Mouse (Mus musculus): ENCODE results near the gene Slc9a1.

Slc9a1 gene

GRCm38 (mm10) chr4:133369553-133370297, at the start of gene Slc9a1:
Gene Slc9a1, plus strand, starts transcription at chr4:133369706.
- peak; percentile 91 for DNase-seq (ENCODE audit: extremely low read depth, insufficient read length, low spot score)

DNA sequence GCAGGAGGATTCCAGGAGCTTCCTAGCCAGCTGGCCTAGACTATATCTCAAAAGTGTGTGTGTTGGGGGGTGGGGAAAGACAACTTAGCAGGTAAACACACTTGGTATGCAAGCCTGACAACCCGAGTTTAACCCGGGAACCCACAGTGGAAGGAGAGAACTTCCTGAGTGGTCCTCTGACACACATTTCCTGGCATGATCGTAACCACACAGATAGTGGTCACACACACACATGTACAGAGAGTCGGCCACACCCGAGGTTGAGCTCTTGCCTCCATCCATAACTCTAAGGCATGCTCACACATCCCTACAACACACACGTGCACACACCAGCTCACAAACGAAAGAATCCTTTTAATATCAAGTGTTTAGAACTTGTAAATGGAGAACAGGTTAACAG, 41.4 kb upstream of the Slc9a1 start:
- no peak for DNase-seq (ENCODE audit: extremely low read depth, insufficient read length, low spot score)

GRCm38 (mm10) chr4:133330296-133330695, 39.2 kb upstream of the Slc9a1 start:
- DNase-seq (ENCODE audit: extremely low read depth, insufficient read length, low spot score), result no peak

DNA sequence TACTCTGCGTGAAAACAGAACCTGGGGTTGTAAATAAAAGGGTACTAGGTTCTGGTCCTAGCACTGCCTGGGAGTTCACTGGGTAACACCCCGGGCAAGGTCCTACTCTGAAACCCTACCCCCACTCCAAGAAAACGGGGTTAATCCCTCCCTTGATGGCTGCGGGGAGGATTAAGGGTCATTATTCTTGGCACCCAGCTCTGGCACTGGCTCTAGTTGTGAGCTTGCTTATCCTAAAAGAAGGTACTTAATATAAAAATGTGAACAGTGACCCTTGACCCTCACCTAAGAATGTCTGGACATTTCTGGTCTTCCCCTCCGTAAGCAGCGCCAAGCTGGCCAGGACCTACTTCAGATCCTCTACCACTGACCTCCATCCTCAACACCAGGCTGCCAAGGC, 36.2 kb upstream of the Slc9a1 start:
- DNase-seq (ENCODE audit: extremely low read depth, insufficient read length, low spot score), result no peak

GRCm38 (mm10) chr4:133337833-133338520, 31.5 kb upstream of the Slc9a1 start:
- DNase-seq (ENCODE audit: extremely low read depth, insufficient read length, low spot score), result peak; percentile 27

DNA sequence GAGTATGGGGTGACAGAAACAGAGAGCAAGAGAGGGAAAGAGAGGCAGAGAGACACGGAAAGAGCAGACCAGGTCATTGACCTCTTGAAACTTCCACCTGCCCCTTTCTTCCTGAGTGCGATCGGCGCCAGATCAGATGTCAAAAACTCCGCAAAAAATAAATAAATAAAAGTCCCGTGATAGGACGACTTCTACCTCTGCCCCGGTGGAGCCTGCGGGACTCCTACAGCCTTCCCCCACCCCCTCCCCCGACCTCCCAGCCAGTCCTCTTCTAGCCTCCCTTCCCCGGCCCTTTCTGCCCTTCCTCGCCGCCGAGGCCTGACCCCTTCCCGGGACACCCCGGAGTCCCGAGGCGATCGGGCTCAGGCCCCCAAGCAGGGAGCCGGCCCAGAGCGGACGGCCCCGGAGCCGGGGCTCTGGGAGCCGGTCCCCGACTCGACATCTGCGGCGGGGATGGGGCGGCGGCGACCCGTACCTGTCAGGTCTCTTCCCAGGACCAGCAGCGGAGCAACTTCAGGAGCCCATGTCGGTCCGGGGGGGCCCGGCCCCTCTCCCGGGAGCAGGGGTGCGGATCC, 30.9 kb upstream of the Slc9a1 start:
- no peak for DNase-seq (ENCODE audit: extremely low read depth, insufficient read length, low spot score)

DNA sequence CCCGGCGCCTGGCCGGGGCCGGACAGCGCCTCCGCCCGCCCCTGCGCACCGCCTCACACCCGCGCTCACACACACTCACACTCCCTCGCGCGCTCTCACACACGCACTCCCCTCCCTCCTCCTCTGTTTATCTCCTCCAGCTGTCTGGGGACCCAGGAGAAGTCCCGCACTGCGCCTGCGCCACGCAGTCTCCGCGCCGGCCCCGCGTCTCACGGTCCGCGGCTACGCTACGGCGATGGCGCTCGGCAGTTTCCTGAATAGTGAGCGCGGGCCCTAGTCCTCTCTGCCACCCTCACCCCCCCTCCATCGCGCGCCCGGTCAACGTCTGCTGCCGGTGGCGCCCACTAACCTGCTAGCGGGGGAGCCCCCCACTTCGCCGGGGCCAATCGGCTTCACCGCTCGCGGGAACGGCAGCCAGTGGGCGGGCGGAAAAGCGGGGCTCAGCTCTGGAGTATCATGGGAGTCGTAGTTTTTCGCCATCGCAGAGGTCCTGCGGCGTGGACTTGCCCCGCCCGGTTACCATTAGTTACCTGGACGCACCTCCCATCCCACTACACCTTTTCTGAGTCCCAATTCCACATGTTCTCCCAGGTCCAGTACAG, 30.3 kb upstream of the Slc9a1 start:
- DNase-seq (ENCODE audit: extremely low read depth, insufficient read length, low spot score), result peak; percentile 90

GRCm38 (mm10) chr4:133340217-133340616, 29.3 kb upstream of the Slc9a1 start:
- no peak for DNase-seq (ENCODE audit: extremely low read depth, insufficient read length, low spot score)

DNA sequence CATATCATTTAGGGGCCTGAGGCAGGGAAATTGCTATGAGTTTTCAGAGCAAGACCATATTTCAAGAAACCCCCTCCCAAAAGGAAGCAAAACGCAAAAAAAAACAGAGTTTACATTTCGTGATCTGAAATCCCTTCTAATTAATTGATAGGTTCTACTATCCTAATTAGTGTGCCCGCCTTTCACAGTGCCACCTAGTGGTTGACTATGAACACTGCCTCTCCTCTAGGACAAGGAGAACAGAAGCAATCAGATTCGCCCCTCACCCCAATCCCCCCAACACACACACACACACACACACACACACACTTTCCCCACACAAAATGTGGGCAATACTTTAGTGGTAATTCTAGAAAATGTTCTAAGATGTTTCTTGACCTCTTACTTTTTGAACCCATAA, 25.4 kb upstream of the Slc9a1 start:
- no peak for DNase-seq (ENCODE audit: extremely low read depth, insufficient read length, low spot score)

GRCm38 (mm10) chr4:133345702-133346101, 23.8 kb upstream of the Slc9a1 start:
- no peak for DNase-seq (ENCODE audit: extremely low read depth, insufficient read length, low spot score)

DNA sequence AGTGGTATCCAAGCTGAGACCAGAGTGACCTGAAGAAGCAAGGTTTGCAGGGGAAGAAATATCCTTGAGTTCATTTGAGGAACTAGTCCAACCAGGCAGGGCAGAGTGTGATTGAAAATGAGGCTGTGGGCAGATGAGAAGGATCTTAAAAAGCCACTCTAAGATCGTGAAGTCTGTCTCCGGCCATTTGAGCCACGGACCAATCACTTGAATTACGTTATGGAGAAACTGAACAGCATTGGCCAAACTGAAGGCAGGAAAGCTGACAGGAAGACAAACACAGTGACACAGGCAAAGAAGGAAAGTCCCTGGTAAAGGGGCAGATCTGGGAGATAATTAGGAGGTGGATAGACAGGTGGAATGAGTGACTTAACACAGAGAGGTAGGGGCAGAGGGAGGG, 22.9 kb upstream of the Slc9a1 start:
- no peak for DNase-seq (ENCODE audit: extremely low read depth, insufficient read length, low spot score)

GRCm38 (mm10) chr4:133347624-133348023, 21.9 kb upstream of the Slc9a1 start:
- DNase-seq (ENCODE audit: extremely low read depth, insufficient read length, low spot score), result no peak

GRCm38 (mm10) chr4:133348051-133348775, 21.3 kb upstream of the Slc9a1 start:
- DNase-seq (ENCODE audit: extremely low read depth, insufficient read length, low spot score), result no peak

DNA sequence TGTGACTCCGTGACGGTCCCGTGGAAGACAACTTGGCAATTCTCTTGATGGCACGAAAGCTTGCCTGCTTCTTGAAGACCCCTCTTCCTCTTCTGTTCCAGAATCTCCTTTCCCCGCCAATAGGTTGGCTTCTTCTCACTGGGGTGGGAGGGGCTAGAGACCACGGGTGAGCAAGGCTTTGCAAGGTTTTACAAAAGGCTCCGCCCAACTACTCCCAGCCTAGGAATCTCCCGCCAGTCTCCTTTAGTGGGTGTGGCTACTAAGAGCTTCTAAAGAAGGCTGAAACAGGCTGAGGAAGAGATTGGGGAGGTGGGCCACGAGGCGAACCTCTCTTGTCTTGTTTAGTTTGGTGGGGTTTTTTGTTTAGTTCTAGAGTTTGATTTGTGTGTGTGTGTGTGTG, 16.7 kb upstream of the Slc9a1 start:
- no peak for DNase-seq (ENCODE audit: extremely low read depth, insufficient read length, low spot score)

DNA sequence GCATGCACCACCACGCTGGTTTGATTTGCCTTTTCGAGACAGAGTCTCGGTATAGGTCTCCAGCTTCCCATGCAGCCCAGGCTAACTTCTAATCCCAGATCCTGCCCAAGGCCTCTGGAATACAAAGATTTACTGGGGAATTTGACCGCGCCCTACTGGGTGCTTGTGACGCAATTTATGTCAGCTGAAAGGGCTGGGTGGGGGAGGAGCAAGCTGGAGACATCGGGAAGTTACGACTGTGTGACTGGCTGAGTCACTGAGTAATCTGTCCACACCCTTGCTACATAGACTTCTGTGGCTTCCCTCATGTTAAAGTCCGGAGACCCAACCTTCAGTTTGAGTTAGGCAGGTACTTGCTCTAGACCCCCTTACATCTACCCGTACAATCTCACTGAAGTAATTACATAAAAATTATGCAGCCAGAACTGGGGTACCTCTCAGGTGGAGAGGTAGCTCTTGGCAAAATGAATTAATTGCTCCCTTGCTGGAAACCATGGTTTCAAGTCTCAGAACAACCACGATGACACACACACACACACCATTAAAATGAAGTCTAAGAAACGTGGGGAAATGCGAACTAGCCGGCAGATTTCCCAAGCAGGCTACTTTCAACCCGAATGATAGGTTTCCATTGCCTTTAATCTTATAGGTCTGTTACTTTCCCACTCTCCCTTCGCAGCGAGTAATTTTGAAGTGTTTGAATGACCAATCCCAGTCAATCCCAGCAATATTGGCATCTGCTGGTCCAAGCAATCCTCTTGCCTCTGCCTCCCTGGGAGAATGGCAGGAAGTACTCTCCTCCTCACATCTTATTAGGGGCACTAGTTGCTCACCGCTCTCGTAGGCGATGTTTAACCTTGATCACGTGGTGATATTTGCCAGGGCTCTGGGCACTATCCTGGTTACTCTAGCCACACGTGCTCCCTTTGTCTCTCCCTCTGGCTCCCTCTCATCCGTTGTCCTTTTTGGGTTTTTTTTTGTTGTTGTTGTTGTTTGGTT, 15.8 kb upstream of the Slc9a1 start, which contains the start of gene Wdtc1:
Gene Wdtc1, minus strand, starts transcription at position 115 of the 999 bp plus-strand sequence.
- DNase-seq (ENCODE audit: extremely low read depth, insufficient read length, low spot score), result peak; percentile 78

DNA sequence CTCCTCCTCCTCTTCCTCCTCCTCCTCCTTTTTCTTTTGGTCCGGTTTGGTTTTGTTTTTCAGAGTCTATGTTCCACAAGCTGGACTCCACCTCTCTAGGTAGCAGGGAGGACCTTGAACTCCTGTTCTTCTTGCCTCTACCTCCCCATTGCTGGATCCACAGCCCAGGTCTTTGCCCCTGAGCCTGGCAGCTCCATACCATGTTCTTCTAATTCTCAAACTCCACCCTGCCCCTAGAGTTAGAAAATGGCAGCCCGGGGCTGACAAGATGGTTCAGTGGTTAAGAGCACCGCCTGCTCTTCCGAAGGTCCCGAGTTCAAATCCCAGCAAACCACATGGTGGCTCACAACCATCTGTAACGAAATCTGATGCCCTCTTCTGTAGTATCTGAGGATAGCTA, 14.9 kb upstream of the Slc9a1 start:
- DNase-seq (ENCODE audit: extremely low read depth, insufficient read length, low spot score), result no peak

DNA sequence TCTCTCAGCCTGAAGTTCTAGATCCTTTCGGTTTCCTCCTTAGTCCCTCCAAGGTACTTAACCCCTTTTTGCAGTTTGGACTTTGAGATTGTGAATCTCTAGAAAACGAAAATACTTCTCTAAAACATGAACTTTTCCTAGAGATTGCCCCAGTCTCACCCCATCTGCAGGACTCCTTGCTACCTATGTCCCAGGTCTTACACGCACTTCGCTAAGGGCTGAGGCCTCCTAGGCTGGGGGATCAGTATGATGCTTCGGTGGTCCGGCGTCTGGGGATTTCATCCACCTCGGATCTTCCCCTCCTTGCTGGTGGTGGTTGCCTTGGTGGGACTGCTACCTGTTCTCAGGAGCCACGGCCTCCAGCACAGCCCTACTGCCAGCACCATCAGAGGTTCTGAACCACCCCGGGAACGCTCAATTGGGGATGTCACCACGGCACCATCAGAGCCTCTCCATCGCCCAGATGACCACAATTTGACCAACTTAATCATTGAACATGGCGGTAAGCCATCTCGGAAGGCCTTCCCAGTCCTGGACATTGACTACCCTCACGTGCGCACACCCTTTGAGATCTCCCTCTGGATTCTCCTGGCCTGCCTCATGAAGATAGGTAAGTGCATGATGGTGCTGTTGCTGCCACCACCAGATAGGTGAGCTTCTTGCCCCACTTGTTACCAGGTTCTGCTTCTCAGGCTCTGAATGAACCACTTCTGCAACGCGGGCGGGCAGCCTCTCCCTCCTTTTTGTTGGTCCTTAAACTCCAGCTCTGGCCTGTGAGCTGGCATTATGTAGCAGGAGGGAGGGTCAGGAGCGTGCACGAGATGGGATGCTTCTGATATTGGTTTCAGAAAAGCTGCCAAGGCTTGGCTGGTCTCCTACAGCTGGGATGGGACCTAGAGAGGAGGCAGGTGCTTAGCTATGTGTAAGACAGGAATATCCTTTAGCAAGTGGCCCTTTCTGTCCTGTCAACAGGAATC, 1.1 kb downstream of the Slc9a1 start:
- DNase-seq (ENCODE audit: extremely low read depth, insufficient read length, low spot score), result peak; percentile 47

- DNase-seq (ENCODE audit: extremely low read depth, insufficient read length, low spot score), result no peak
These were observed 2.2 kb downstream of the Slc9a1 start for GRCm38 (mm10) chr4:133371621-133372277.
